Mouse (Mus musculus): Measurements from ENCODE around the gene Ift43. TPM values are rescaled to one million over a fixed set of nuclear protein-coding genes. Genes with fewer than 3 reads are reported as not detected.

Gene Ift43
- polyA plus RNA-seq, 1 experiment from 2014 or later, result 47.9 TPM

GRCm38 (mm10) chr12:86161942-86162341 is 79.6 kb downstream of the Ift43 start:
- Histone ChIP-seq H3K9me3 (no peaks in the 10 kb centered on the region), H3K27ac (no peak overlapping the region), H3K27me3 (replicated peaks) (no peaks in the 10 kb centered on the region), H3K36me3 (replicated peaks) (no peaks in the 10 kb centered on the region), H3K9ac (no peak overlapping the region), H3K4me2 (no peak overlapping the region), H3K4me3 (no peak overlapping the region), H3K4me1 (peaks cover 23% of the 10 kb centered on the region)
- ATAC-seq (replicated peaks), result no peak
- WGBS, result 91% methylated on average over 5 of the region's 5 CpGs

DNA sequence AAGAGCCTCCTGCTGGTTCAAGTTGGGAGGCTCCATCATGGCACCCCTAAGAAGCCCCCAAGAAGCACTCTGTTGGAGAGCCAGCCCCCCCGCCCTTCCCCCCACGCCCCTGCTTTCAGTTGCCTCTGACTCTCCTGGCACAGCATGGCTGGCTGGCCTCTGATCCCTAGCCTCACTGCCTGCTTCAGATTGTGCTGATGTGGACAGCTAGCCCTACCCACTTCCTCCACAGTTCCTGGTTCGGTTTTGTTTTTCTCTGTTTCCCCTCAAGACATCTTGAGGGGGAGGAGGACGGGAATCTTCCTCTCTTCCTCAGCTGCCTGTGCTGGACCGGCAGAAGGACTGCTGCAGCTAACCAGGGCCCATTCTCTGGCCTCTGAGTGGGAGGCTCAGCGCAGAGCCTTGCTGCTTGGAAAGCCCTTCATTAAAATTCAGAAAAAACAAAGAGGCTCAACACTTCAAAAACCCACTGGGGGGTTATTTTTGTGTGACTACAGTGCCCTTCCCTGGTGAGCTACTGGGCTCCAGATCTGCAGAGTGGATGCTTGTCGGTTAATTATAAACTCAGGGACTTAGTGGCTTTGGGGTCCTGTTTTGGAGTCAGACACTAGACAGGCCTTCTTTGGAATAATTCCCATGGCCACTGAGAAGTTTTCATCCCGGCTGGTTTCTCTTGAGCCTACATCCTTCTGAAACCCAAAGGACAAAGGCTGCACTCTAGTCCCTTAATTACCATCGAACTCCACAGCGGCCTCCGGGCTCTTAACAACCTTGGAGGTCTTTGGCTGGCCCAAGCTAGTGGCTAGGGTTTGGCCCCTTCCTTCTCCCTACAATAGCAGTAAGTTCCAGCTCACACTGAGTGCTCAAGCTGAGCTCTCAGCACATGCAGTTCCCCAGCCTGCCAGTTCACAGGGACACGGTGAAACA is 80.8 kb downstream of the Ift43 start:
- 0 out of 2 replicates have a peak, but pooled peaks have one; percentile 37 for ATAC-seq (replicated peaks)
- peaks cover 27% of the 10 kb centered on the region for H3K4me1 ChIP-seq
- no peak overlapping the region for H3K4me3 ChIP-seq
- H3K27ac ChIP-seq, result peak overlapping the region; percentile 27; the same call in 1 of the 2 replicates
- H3K27me3 ChIP-seq (replicated peaks), result no peaks in the 10 kb centered on the region
- WGBS, result 8% methylated on average over 12 of the region's 12 CpGs
- H3K9ac ChIP-seq, result no peak overlapping the region
- H3K4me2 ChIP-seq, result no peak overlapping the region
- H3K36me3 ChIP-seq (replicated peaks), result no peaks in the 10 kb centered on the region
- H3K9me3 ChIP-seq, result no peaks in the 10 kb centered on the region

- 42% methylated on average over 2 of the region's 2 CpGs for WGBS
- no peaks in the 10 kb centered on the region for H3K9me3 ChIP-seq
- ATAC-seq (replicated peaks), result no peak
- H3K27ac ChIP-seq, result no peak overlapping the region
- no peaks in the 10 kb centered on the region for H3K36me3 ChIP-seq (replicated peaks)
- no peak overlapping the region for H3K9ac ChIP-seq
- no peak overlapping the region for H3K4me3 ChIP-seq
- peaks cover 20% of the 10 kb centered on the region for H3K4me1 ChIP-seq
- no peaks in the 10 kb centered on the region for H3K27me3 ChIP-seq (replicated peaks)
- no peak overlapping the region for H3K4me2 ChIP-seq
Measured at GRCm38 (mm10) chr12:86166244-86166643, 83.9 kb downstream of the Ift43 start.

- Histone ChIP-seq H3K4me2 (no peak overlapping the region), H3K4me1 (peaks cover 20% of the 10 kb centered on the region), H3K36me3 (replicated peaks) (no peaks in the 10 kb centered on the region), H3K4me3 (no peak overlapping the region), H3K27me3 (replicated peaks) (no peaks in the 10 kb centered on the region), H3K9me3 (no peaks in the 10 kb centered on the region), H3K9ac (no peak overlapping the region), H3K27ac (no peak overlapping the region)
- peak; percentile 21; the same call in 1 of the 2 replicates for ATAC-seq (replicated peaks)
- WGBS, result 53% methylated on average over 9 of the region's 9 CpGs
Measured at GRCm38 (mm10) chr12:86167075-86167474, 84.7 kb downstream of the Ift43 start.

- no peak overlapping the region for H3K9ac ChIP-seq
- no peaks in the 10 kb centered on the region for H3K36me3 ChIP-seq (replicated peaks)
- H3K4me3 ChIP-seq, result no peak overlapping the region
- H3K27ac ChIP-seq, result no peak overlapping the region
- H3K4me1 ChIP-seq, result peaks cover 19% of the 10 kb centered on the region
- H3K4me2 ChIP-seq, result no peak overlapping the region
- 0% methylated on average over 1 of the region's 1 CpGs for WGBS
- H3K9me3 ChIP-seq, result no peaks in the 10 kb centered on the region
- no peak for ATAC-seq (replicated peaks)
- no peaks in the 10 kb centered on the region for H3K27me3 ChIP-seq (replicated peaks)
Measured at GRCm38 (mm10) chr12:86168712-86169111, 86.4 kb downstream of the Ift43 start.

DNA sequence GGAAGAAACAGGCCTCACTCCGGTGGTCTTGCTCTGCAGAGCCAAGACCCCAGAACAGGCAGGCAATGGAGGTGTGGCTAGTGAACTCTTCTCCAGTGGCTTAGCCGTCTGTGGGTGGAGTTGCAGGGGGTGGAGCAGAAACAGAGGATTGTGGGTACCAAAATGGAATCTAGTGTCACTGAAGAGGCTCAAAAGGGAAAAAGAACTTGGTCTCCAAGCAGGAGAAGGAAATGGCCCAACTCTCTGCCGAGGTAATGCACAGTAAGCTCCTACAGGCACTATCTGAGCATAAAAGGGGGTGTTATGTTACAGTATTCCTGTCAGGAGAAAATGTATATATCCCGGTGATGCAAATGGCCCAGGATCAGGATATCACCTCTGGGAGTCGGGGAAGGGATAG is 86.9 kb downstream of the Ift43 start:
- ATAC-seq (replicated peaks), result no peak

GRCm38 (mm10) chr12:86173314-86173713 is 91.0 kb downstream of the Ift43 start:
- no peak overlapping the region for H3K27ac ChIP-seq
- ATAC-seq (replicated peaks), result 0 out of 2 replicates have a peak, but pooled peaks have one; percentile 46
- no peaks in the 10 kb centered on the region for H3K9me3 ChIP-seq
- peaks cover 32% of the 10 kb centered on the region for H3K4me1 ChIP-seq
- H3K4me2 ChIP-seq, result no peak overlapping the region
- no peaks in the 10 kb centered on the region for H3K36me3 ChIP-seq (replicated peaks)
- WGBS, result 43% methylated on average over 6 of the region's 6 CpGs
- H3K9ac ChIP-seq, result no peak overlapping the region
- H3K4me3 ChIP-seq, result no peak overlapping the region
- no peaks in the 10 kb centered on the region for H3K27me3 ChIP-seq (replicated peaks)

More for the DNA sequence above, 86.9 kb downstream of the Ift43 start:
- Histone ChIP-seq H3K27ac (no peak overlapping the region), H3K4me2 (no peak overlapping the region), H3K9me3 (no peaks in the 10 kb centered on the region), H3K9ac (no peak overlapping the region), H3K4me1 (peaks cover 22% of the 10 kb centered on the region; the same call in 1 of the 2 replicates), H3K27me3 (replicated peaks) (no peaks in the 10 kb centered on the region), H3K36me3 (replicated peaks) (no peaks in the 10 kb centered on the region), H3K4me3 (no peak overlapping the region)
- 71% methylated on average over 5 of the region's 5 CpGs for WGBS

- no peak overlapping the region for H3K4me3 ChIP-seq
- no peaks in the 10 kb centered on the region for H3K36me3 ChIP-seq (replicated peaks)
- no peaks in the 10 kb centered on the region for H3K27me3 ChIP-seq (replicated peaks)
- 0 out of 2 replicates have a peak overlapping the region, but pooled peaks have one; percentile 24 for H3K27ac ChIP-seq
- no peaks in the 10 kb centered on the region for H3K9me3 ChIP-seq
- H3K4me1 ChIP-seq, result peaks cover 34% of the 10 kb centered on the region
- no peak for ATAC-seq (replicated peaks)
- H3K9ac ChIP-seq, result no peak overlapping the region
- no peak overlapping the region for H3K4me2 ChIP-seq
- WGBS, result 69% methylated on average over 12 of the region's 12 CpGs
Measured at GRCm38 (mm10) chr12:86174369-86174768, 92.0 kb downstream of the Ift43 start.

DNA sequence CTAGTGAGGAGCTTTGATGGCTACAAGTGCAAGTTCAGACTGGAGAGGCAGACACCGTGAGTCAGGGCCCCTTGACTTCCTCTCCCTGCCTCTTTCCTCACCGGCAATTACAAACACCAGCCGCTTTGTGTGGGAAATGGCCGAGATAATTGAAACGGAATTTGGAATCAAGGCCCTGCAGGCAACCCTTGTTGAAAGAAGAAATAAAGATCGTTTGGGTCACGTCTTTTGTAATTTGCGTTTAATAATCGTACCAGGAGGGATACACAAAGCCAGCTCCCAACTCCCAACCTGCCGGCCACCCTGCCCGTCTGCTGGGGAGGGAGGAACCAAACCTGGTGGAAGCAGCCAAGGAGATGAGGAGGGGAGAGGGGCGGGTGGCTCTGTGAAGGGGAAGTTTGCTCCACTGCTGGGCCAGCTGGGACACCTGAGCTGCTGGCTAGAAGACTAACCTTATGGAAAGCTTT is 93.2 kb downstream of the Ift43 start:
- no peak for ATAC-seq (replicated peaks)
- WGBS, result 14% methylated on average over 12 of the region's 12 CpGs
- Histone ChIP-seq H3K27me3 (replicated peaks) (no peaks in the 10 kb centered on the region), H3K4me1 (peaks cover 36% of the 10 kb centered on the region), H3K36me3 (replicated peaks) (no peaks in the 10 kb centered on the region), H3K9me3 (no peaks in the 10 kb centered on the region), H3K4me2 (no peak overlapping the region), H3K27ac (peak overlapping the region; percentile 21; the same call in 1 of the 2 replicates), H3K9ac (no peak overlapping the region), H3K4me3 (no peak overlapping the region)

DNA sequence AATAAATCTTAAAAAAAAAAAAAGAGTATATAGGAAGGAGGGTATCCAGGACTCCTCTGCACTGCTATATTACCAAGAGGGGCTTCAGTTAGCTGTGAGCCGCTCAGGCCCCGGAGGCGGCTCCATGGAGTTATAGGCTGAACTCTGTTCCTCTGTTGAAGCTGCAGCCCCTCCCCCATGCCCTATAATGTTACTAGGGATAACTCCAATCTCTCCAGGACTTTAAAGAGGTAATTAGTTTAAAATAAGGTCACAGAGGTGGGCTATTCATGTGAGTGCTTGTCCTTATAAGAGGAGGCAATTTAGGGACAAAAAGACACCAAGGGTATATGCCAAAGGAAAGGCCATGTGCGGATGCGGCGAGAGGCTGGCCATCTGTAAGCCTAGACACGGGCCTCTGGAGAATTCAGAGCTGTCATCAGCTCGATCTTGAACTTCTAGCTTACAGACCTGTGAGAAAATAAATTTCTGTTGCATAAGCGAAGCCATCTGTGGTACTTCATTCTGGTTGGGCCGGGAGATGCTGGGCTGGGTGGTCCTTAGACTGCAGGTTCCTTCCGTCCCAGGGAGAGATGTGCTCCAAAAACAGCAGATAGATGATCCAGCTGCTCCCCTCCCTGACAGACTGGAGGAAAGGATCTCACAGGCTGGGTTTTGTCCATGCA is 94.5 kb downstream of the Ift43 start:
- H3K9ac ChIP-seq, result no peak overlapping the region
- WGBS, result 66% methylated on average over 11 of the region's 11 CpGs
- ATAC-seq (replicated peaks), result no peak
- no peak overlapping the region for H3K4me3 ChIP-seq
- H3K9me3 ChIP-seq, result no peaks in the 10 kb centered on the region
- no peaks in the 10 kb centered on the region for H3K27me3 ChIP-seq (replicated peaks)
- no peak overlapping the region for H3K4me2 ChIP-seq
- H3K36me3 ChIP-seq (replicated peaks), result no peaks in the 10 kb centered on the region
- no peak overlapping the region for H3K27ac ChIP-seq
- peaks cover 44% of the 10 kb centered on the region for H3K4me1 ChIP-seq

DNA sequence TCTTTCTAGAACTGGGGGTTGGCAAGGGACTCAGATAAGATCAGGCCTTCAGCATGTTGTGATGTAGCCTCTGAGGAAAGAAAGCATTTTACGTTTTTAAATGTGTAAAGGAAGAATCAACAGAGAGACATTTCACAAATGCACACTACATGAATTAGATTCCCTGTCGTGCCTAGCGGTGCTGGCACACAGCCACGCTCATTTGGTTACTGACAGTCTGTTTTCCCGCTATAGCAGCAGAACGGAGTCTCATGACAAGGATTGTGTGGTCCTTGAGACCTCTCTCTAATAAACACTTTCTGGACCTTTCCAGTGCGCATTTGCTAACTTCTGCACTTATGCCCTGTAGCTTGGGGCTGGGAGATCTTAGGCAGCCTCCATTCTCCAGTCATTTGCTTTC is 96.9 kb downstream of the Ift43 start:
- no peaks in the 10 kb centered on the region for H3K27me3 ChIP-seq (replicated peaks)
- 51% methylated on average over 7 of the region's 7 CpGs for WGBS
- no peaks in the 10 kb centered on the region for H3K9me3 ChIP-seq
- 0 out of 2 replicates have a peak overlapping the region, but pooled peaks have one; percentile 40 for H3K27ac ChIP-seq
- no peaks in the 10 kb centered on the region for H3K36me3 ChIP-seq (replicated peaks)
- H3K4me1 ChIP-seq, result peaks cover 39% of the 10 kb centered on the region
- H3K4me3 ChIP-seq, result no peak overlapping the region
- no peak for ATAC-seq (replicated peaks)
- no peak overlapping the region for H3K4me2 ChIP-seq
- no peak overlapping the region for H3K9ac ChIP-seq

- H3K27me3 ChIP-seq (replicated peaks), result no peaks in the 10 kb centered on the region
- H3K9me3 ChIP-seq, result no peaks in the 10 kb centered on the region
- H3K36me3 ChIP-seq (replicated peaks), result no peaks in the 10 kb centered on the region
- peak; percentile 46 for ATAC-seq (replicated peaks)
- H3K27ac ChIP-seq, result no peak overlapping the region
- no peak overlapping the region for H3K4me3 ChIP-seq
- whole genome bisulfite sequencing, result 11% methylated on average over 8 of the region's 8 CpGs
- peaks cover 24% of the 10 kb centered on the region for H3K4me1 ChIP-seq
- H3K4me2 ChIP-seq, result no peak overlapping the region
- no peak overlapping the region for H3K9ac ChIP-seq
Measured at GRCm38 (mm10) chr12:86181320-86181751, 99.0 kb downstream of the Ift43 start.

All from midbrain, embryonic 15.5 days (tissue).